Mouse (Mus musculus) lung, postnatal 0 days (tissue): ENCODE results near the gene Kiss1. TPM values are rescaled to one million over a fixed set of nuclear protein-coding genes. Genes with fewer than 3 reads are reported as not detected.

Experiments
- ATAC-seq: fragments of 200-750 bp; cut with Nextera tagmentation; 2 replicates; pipeline ENCODE4 v1.8.0; 2017; ENCODE audit warnings: moderate library complexity
- DNase-seq: peaks from one replicate; pipeline ENCODE4 v3.0.0-alpha.2; 2016; ENCODE audit warnings: low spot score
- H3K27ac ChIP-seq: fragments of 300-500 bp; sonication (generic); 2 replicates; pipeline ENCODE4 v1.5.1; 2014; ENCODE audit warnings: antibody characterized with exemption, mild to moderate bottlenecking, low read length, mixed read lengths
- H3K27me3 ChIP-seq: fragments of 300-500 bp; sonication (generic); replicated peaks from 2 replicates; pipeline ENCODE4 v1.6.1; 2014; ENCODE audit warnings: low read length, mixed read lengths; ENCODE audit not compliant: insufficient read depth
- H3K36me3 ChIP-seq: fragments of 300-500 bp; sonication (generic); 2 replicates; pipeline ENCODE4 v1.6.1; 2014; ENCODE audit warnings: low read length, mixed read lengths; ENCODE audit not compliant: insufficient read depth
- H3K4me1 ChIP-seq: fragments of 300-500 bp; sonication (generic); 2 replicates; pipeline ENCODE4 v1.6.1; 2014; ENCODE audit warnings: antibody characterized with exemption, low read depth, low read length, mixed read lengths; ENCODE audit not compliant: insufficient read depth
- H3K4me2 ChIP-seq: fragments of 300-500 bp; sonication (generic); replicated peaks from 2 replicates; pipeline ENCODE4 v1.6.1; 2014; ENCODE audit warnings: low read depth, mild to moderate bottlenecking, low read length, moderate library complexity, mixed read lengths
- H3K4me3 ChIP-seq: fragments of 300-500 bp; sonication (generic); 2 replicates; pipeline ENCODE4 v1.5.1; 2014; ENCODE audit warnings: low read depth, low read length
- H3K9ac ChIP-seq: fragments of 300-500 bp; sonication (generic); replicated peaks from 2 replicates; pipeline ENCODE4 v1.6.1; 2014; ENCODE audit warnings: low read depth, mild to moderate bottlenecking
- H3K9me3 ChIP-seq: fragments of 300-500 bp; sonication (generic); 2 replicates; pipeline ENCODE4 v1.6.1; 2016; ENCODE audit warnings: low read length, mixed read lengths
- CTCF ChIP-seq: IDR thresholded peaks from 2 replicates; pipeline ENCODE4 v1.5.1; 2016; ENCODE audit warnings: antibody characterized with exemption, mild to moderate bottlenecking
- EP300 ChIP-seq: IDR thresholded peaks from 2 replicates; pipeline ENCODE4 v1.6.1; 2016; ENCODE audit warnings: antibody characterized with exemption, mild to moderate bottlenecking, control low read depth
- WGBS: fragments of 180-500 bp; shearing (Covaris S2); extraction: QIAGEN DNeasy Blood & Tissue Kit; methylation state at CpG from one replicate; pipeline ENCODE4 v1.1.7; 2014; 5-methylcytosine and 5-hydroxymethylcytosine counted together
- polyA plus RNA-seq: library from polyadenylated mRNA; unstranded; fragments of >200 nt; fragmentation: Nextera tagmentation; extraction: Ambion mirVana; gene quantifications from 2 replicates; pipeline ENCODE4 v1.2.1, GENCODE M21; 2015

Kiss1 gene
- polyA plus RNA-seq, 1 experiment from 2014 or later: 19.2 TPM

- Histone ChIP-seq H3K9ac (no peak overlapping the region), H3K4me1 (no peaks in the 10 kb centered on the region), H3K27ac (no peak overlapping the region), H3K4me3 (no peak overlapping the region), H3K36me3 (no peaks in the 10 kb centered on the region), H3K9me3 (no peaks in the 10 kb centered on the region), H3K27me3 (no peaks in the 10 kb centered on the region), H3K4me2 (no peak overlapping the region)
- DNase-seq (peak; percentile 73), ATAC-seq (peak; percentile 27; the same call in 1 of the 2 replicates)
- no peak for TF ChIP-seq EP300
- TF ChIP-seq CTCF: peak; percentile 86
- WGBS: 30% methylated on average over 8 of the region's 8 CpGs
Observed at GRCm38 (mm10) chr1:133314364-133314763, 7.3 kb upstream of the Kiss1 start.

- Histone ChIP-seq H3K36me3 (no peaks in the 10 kb centered on the region), H3K27me3 (no peaks in the 10 kb centered on the region), H3K4me1 (peaks cover 2% of the 10 kb centered on the region; the same call in 1 of the 2 replicates), H3K27ac (no peak overlapping the region), H3K4me2 (no peak overlapping the region), H3K9me3 (no peaks in the 10 kb centered on the region), H3K4me3 (no peak overlapping the region), H3K9ac (no peak overlapping the region)
- ATAC-seq (no peak), DNase-seq (no peak)
- 65% methylated on average over 6 of the region's 6 CpGs for WGBS
- TF ChIP-seq CTCF (no peak), EP300 (no peak)
Observed at GRCm38 (mm10) chr1:133315775-133316174, 5.9 kb upstream of the Kiss1 start.

- no peaks in the 10 kb centered on the region for H3K27me3 ChIP-seq
- DNase-seq: no peak
- no peaks in the 10 kb centered on the region for H3K9me3 ChIP-seq
- H3K4me3 ChIP-seq: no peak overlapping the region
- no peaks in the 10 kb centered on the region for H3K36me3 ChIP-seq
- peaks cover 3% of the 10 kb centered on the region; the same call in 1 of the 2 replicates for H3K4me1 ChIP-seq
- H3K9ac ChIP-seq: no peak overlapping the region
- no peak overlapping the region for H3K4me2 ChIP-seq
- H3K27ac ChIP-seq: no peak overlapping the region
- no peak for ATAC-seq
- 82% methylated on average over 4 of the region's 4 CpGs for WGBS
- TF ChIP-seq EP300: no peak
- peak; percentile 21 for TF ChIP-seq CTCF
Observed at GRCm38 (mm10) chr1:133316577-133316976, 5.1 kb upstream of the Kiss1 start.

GRCm38 (mm10) chr1:133317149-133317548, 4.5 kb upstream of the Kiss1 start:
- H3K27ac ChIP-seq: no peak overlapping the region
- H3K9ac ChIP-seq: no peak overlapping the region
- no peaks in the 10 kb centered on the region for H3K9me3 ChIP-seq
- H3K27me3 ChIP-seq: no peaks in the 10 kb centered on the region
- ATAC-seq: no peak
- no peak for TF ChIP-seq EP300
- TF ChIP-seq CTCF: peak; percentile 61
- no peak for DNase-seq
- H3K4me3 ChIP-seq: no peak overlapping the region
- no peaks in the 10 kb centered on the region for H3K36me3 ChIP-seq
- H3K4me1 ChIP-seq: peaks cover 3% of the 10 kb centered on the region; the same call in 1 of the 2 replicates
- 94% methylated on average over 1 of the region's 1 CpGs for WGBS
- no peak overlapping the region for H3K4me2 ChIP-seq

- no peak overlapping the region for H3K4me3 ChIP-seq
- no peak overlapping the region for H3K27ac ChIP-seq
- DNase-seq (no peak), ATAC-seq (peak; percentile 32)
- H3K36me3 ChIP-seq: no peaks in the 10 kb centered on the region
- H3K27me3 ChIP-seq: no peaks in the 10 kb centered on the region
- peaks cover 6% of the 10 kb centered on the region; the same call in 1 of the 2 replicates for H3K4me1 ChIP-seq
- no peak overlapping the region for H3K4me2 ChIP-seq
- 39% methylated on average over 5 of the region's 5 CpGs for WGBS
- no peak for TF ChIP-seq EP300
- no peak for TF ChIP-seq CTCF
- no peaks in the 10 kb centered on the region for H3K9me3 ChIP-seq
- H3K9ac ChIP-seq: no peak overlapping the region
Observed at GRCm38 (mm10) chr1:133323333-133323732, 1.7 kb downstream of the Kiss1 start.

GRCm38 (mm10) chr1:133325951-133326350, 4.3 kb downstream of the Kiss1 start:
- no peak overlapping the region for H3K4me2 ChIP-seq
- no peaks in the 10 kb centered on the region for H3K9me3 ChIP-seq
- H3K4me1 ChIP-seq: peaks cover 17% of the 10 kb centered on the region; the same call in 1 of the 2 replicates
- H3K9ac ChIP-seq: no peak overlapping the region
- H3K36me3 ChIP-seq: no peaks in the 10 kb centered on the region
- no peak overlapping the region for H3K4me3 ChIP-seq
- TF ChIP-seq EP300 (no peak), CTCF (no peak)
- no peak for ATAC-seq
- H3K27ac ChIP-seq: no peak overlapping the region
- no peak for DNase-seq
- no peaks in the 10 kb centered on the region for H3K27me3 ChIP-seq
- 74% methylated on average over 8 of the region's 8 CpGs for WGBS

GRCm38 (mm10) chr1:133327094-133327493, 5.4 kb downstream of the Kiss1 start:
- H3K9ac ChIP-seq: no peak overlapping the region
- H3K36me3 ChIP-seq: no peaks in the 10 kb centered on the region
- H3K27me3 ChIP-seq: no peaks in the 10 kb centered on the region
- no peak overlapping the region for H3K27ac ChIP-seq
- no peak for ATAC-seq
- 63% methylated on average over 5 of the region's 5 CpGs for WGBS
- no peak for DNase-seq
- H3K4me2 ChIP-seq: no peak overlapping the region
- no peaks in the 10 kb centered on the region for H3K9me3 ChIP-seq
- TF ChIP-seq CTCF (peak; percentile 33; the same call in 1 of the 2 replicates), EP300 (no peak)
- no peak overlapping the region for H3K4me3 ChIP-seq
- peaks cover 17% of the 10 kb centered on the region; the same call in 1 of the 2 replicates for H3K4me1 ChIP-seq
